Mouse (Mus musculus): ENCODE data around the gene Ctxn2. TPM values are rescaled to one million over a fixed set of nuclear protein-coding genes. Genes with fewer than 3 reads are reported as not detected.
"Not testable (repeated sequence)": the region's sequence is repeated elsewhere in the genome, so short reads cannot be mapped to it uniquely, and the experiment has no call there.

Ctxn2 gene
- total and polyA plus RNA-seq, 3 experiments: not detected

- DNase-seq (ENCODE audit: extremely low read depth); H3K4me1 ChIP-seq (ENCODE audit: control insufficient read depth in 1 of 2, insufficient read depth in 2 of 2); H3K4me3 ChIP-seq (replicated peaks in 1 of 3; ENCODE audit: low read depth in 2 of 3, low read length in 2 of 3, poor library complexity in 1 of 3); H3K9ac ChIP-seq (ENCODE audit: insufficient read depth, low read depth); H3K27me3 ChIP-seq (replicated peaks); H3K36me3 ChIP-seq (replicated peaks in 1 of 2; ENCODE audit: control insufficient read depth in 1 of 2, insufficient read depth in 1 of 2, low read length in 1 of 2); H3K79me2 ChIP-seq (replicated peaks; ENCODE audit: control insufficient read depth, extremely low read depth, insufficient read depth, poor library complexity, severe bottlenecking); in situ Hi-C loops (cut with MboI; ENCODE audit: low pct_ligation_motif_present, low pct_unique_long_range_greater_than_20kb, low sequenced_read_pairs); dilution Hi-C loops (cut with MboI; ENCODE audit: extremely low pct_ligation_motif_present, extremely low pct_unique_long_range_greater_than_20kb, low sequenced_read_pairs); H3K4me2 ChIP-seq (ENCODE audit: insufficient read depth, low read depth, poor library complexity, severe bottlenecking); H3K9me3 ChIP-seq (replicated peaks; ENCODE audit: low read length); H3K27ac ChIP-seq (ENCODE audit: insufficient read depth, low read depth): not testable (repeated sequence)
Observed at GRCm38 (mm10) chr2:125104491-125104890, 32.0 kb upstream of the Ctxn2 start.

GRCm38 (mm10) chr2:125106536-125106935 is 30.0 kb upstream of the Ctxn2 start:
- H3K4me3 ChIP-seq (replicated peaks in 1 of 3; ENCODE audit: low read depth in 2 of 3, low read length in 2 of 3, poor library complexity in 1 of 3); H3K4me1 ChIP-seq (ENCODE audit: control insufficient read depth in 1 of 2, insufficient read depth in 2 of 2); H3K4me2 ChIP-seq (ENCODE audit: insufficient read depth, low read depth, poor library complexity, severe bottlenecking); dilution Hi-C loops (cut with MboI; ENCODE audit: extremely low pct_ligation_motif_present, extremely low pct_unique_long_range_greater_than_20kb, low sequenced_read_pairs); H3K27ac ChIP-seq (ENCODE audit: insufficient read depth, low read depth); DNase-seq (ENCODE audit: extremely low read depth); H3K27me3 ChIP-seq (replicated peaks); H3K9me3 ChIP-seq (replicated peaks; ENCODE audit: low read length); H3K36me3 ChIP-seq (replicated peaks in 1 of 2; ENCODE audit: control insufficient read depth in 1 of 2, insufficient read depth in 1 of 2, low read length in 1 of 2); H3K9ac ChIP-seq (ENCODE audit: insufficient read depth, low read depth); H3K79me2 ChIP-seq (replicated peaks; ENCODE audit: control insufficient read depth, extremely low read depth, insufficient read depth, poor library complexity, severe bottlenecking); in situ Hi-C loops (cut with MboI; ENCODE audit: low pct_ligation_motif_present, low pct_unique_long_range_greater_than_20kb, low sequenced_read_pairs): not testable (repeated sequence)

DNA sequence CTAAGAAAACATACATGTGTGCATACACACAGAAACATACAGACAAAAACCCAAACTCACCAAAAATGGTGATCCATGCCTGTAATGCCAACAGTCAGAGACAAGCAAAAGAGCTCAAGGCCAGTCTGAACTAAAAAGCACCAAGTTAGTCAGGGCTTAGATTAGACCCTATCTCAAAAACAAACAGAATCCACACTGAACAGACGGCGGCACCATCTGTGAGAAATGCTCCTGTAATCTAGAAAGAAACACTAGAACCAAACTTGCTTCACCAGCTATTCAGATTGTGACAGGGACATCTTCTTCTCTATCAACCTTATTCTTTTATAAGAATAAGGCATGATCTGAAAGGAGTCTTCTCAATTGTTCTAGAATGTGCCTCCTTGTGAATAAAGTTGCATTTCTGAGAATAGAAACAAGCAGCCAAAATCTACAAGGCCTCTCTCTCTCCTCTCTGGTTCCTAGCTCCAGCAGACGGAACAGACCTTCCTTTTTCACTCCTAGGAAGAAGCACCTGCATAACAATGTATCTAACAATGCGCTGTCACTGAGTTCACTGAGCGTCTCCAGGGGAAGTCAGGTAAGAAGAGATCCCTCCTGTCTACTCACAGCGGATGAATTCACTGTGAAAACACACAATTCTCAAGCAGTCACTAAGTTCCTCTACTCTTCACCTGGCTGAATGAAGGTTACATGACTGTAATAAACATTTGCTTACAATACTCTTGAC is 16.9 kb upstream of the Ctxn2 start:
- Histone ChIP-seq H3K36me3 (replicated peaks in 1 of 2; ENCODE audit: control insufficient read depth in 1 of 2, insufficient read depth in 1 of 2, low read length in 1 of 2) (no peaks in the 10 kb centered on the region), H3K4me1 (ENCODE audit: control insufficient read depth in 1 of 2, insufficient read depth in 2 of 2) (no peaks in the 10 kb centered on the region), H3K4me2 (ENCODE audit: insufficient read depth, low read depth, poor library complexity, severe bottlenecking) (no peak overlapping the region), H3K27me3 (replicated peaks) (no peaks in the 10 kb centered on the region), H3K79me2 (replicated peaks; ENCODE audit: control insufficient read depth, extremely low read depth, insufficient read depth, poor library complexity, severe bottlenecking) (no peaks in the 10 kb centered on the region), H3K9me3 (replicated peaks; ENCODE audit: low read length) (peaks cover 7% of the 10 kb centered on the region), H3K4me3 (replicated peaks in 1 of 3; ENCODE audit: low read depth in 2 of 3, low read length in 2 of 3, poor library complexity in 1 of 3) (no peak overlapping the region), H3K27ac (ENCODE audit: insufficient read depth, low read depth) (no peak overlapping the region), H3K9ac (ENCODE audit: insufficient read depth, low read depth) (no peak overlapping the region)
- TF ChIP-seq CTCF (conservative IDR thresholded peaks at IDR 0.05 in 1 of 2, IDR thresholded peaks at IDR 0.05 in 1 of 2; ENCODE audit: low read depth in 2 of 2, low read length in 2 of 2): no peak
- TF ChIP-seq HCFC1 (IDR thresholded peaks at IDR 0.05; ENCODE audit: low read depth, low read length): no peak
- TF ChIP-seq RCOR1 (conservative IDR thresholded peaks at IDR 0.05; ENCODE audit: low read depth, low read length): no peak
- no peak for TF ChIP-seq SMC3 (IDR thresholded peaks at IDR 0.05; ENCODE audit: low read depth, low read length)
- no peak for TF ChIP-seq USF2 (conservative IDR thresholded peaks at IDR 0.05; ENCODE audit: low read depth, low read length)
- no peak for TF ChIP-seq POLR2AphosphoS2 (IDR thresholded peaks at IDR 0.05; ENCODE audit: low read depth, low read length)
- no peak for TF ChIP-seq ELF1 (IDR thresholded peaks at IDR 0.05; ENCODE audit: low read depth, low read length)
- no peak for TF ChIP-seq MAFK (IDR thresholded peaks at IDR 0.05; ENCODE audit: insufficient replicate concordance, low read length)
- no peak for TF ChIP-seq MEF2A (IDR thresholded peaks at IDR 0.05; ENCODE audit: borderline replicate concordance, low read depth, low read length)
- no peak for TF ChIP-seq JUND (conservative IDR thresholded peaks at IDR 0.05; ENCODE audit: low read depth, low read length)
- TF ChIP-seq ZNF384 (IDR thresholded peaks at IDR 0.05; ENCODE audit: low read depth, low read length): no peak
- no peak for TF ChIP-seq KAT2A (IDR thresholded peaks at IDR 0.05; ENCODE audit: insufficient replicate concordance, low read length)
- TF ChIP-seq UBTF (IDR thresholded peaks at IDR 0.05; ENCODE audit: low read depth, low read length): no peak
- no peak for TF ChIP-seq SIN3A (IDR thresholded peaks at IDR 0.05; ENCODE audit: low read length)
- no peak for TF ChIP-seq ETS1 (conservative IDR thresholded peaks at IDR 0.05; ENCODE audit: low read depth, low read length)
- TF ChIP-seq CHD1 (IDR thresholded peaks at IDR 0.05; ENCODE audit: low read depth, low read length): no peak
- no peak for TF ChIP-seq MAX (IDR thresholded peaks at IDR 0.05; ENCODE audit: low read length)
- TF ChIP-seq MXI1 (IDR thresholded peaks at IDR 0.05; ENCODE audit: low read depth, low read length): no peak
- no peak for TF ChIP-seq IRF4 (IDR thresholded peaks at IDR 0.05; ENCODE audit: low read depth, low read length)
- in situ Hi-C loops (cut with MboI; ENCODE audit: low pct_ligation_motif_present, low pct_unique_long_range_greater_than_20kb, low sequenced_read_pairs) (no loop called here), dilution Hi-C loops (cut with MboI; ENCODE audit: extremely low pct_ligation_motif_present, extremely low pct_unique_long_range_greater_than_20kb, low sequenced_read_pairs) (no loop called here)
- no peak for DNase-seq (ENCODE audit: extremely low read depth)
